Mouse (Mus musculus) yolk sac, embryonic 10.5 days (tissue): ENCODE measurements around the gene Arap2.

ENCODE experiments used
- DNase-seq: peaks from one replicate; pipeline ENCODE4 v3.0.0-alpha.2; 2017; ENCODE audit warnings: low spot score

Gene Arap2

GRCm38 (mm10) chr5:62636341-62636740 lies 129.6 kb downstream of the Arap2 start:
- no peak for DNase-seq

DNA sequence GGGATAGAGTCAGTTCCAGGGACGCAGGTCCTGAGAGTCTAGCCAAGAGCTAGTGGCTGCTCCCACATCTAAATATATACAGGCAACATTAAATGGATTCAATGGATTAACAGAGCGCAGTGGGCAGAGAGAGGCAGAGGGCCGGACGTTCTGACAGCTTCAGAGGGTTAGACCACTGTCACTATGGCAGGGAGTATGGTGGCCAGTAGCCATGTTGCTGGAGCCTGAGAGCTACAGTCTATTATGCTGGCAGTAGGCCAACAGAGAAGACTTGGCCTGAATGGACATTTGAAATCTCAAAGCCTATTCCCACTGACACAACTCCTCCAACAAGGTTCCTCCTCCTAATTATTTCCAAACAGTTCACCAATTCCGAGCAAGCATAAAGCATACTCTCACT lies 137.1 kb downstream of the Arap2 start:
- no peak for DNase-seq

GRCm38 (mm10) chr5:62622848-62623479 lies 143.0 kb downstream of the Arap2 start:
- DNase-seq = peak; percentile 10

DNA sequence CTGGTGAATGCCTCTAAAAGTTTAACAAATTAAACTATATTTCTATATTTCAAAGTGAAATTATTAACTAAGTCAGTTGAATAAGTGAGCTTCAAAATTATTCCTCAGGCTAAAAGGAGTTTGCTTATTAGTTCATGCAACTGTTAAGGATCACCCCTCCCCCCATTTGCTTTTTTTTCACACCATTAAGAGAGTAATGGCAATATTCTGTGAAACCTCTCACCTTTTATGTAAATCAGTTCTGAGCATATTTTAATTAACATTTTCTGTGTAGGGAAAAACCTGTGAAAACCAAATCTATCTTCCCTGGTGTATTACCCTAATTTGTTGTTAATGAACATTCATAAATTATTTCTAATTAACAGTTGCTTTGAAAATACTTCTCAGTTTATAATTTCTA lies 147.7 kb downstream of the Arap2 start:
- DNase-seq = no peak

DNA sequence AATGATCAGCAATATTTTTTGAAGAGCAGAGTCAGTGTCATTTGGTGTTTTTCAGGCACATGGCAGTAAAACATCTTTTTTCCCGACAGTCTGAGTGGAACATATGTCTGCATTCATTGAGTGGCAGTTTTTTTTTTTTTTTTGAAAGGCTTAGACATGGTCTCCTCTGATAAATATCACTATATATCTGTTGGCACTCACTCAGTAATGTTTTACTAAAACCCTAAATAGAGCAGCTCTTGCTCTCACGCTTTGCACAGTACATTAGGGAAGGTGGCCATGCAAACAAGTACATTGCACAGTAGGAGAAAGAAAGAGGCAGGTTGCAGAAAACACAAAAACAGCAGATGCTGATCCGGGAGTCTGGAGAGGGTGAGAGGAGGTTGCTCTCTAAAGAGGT lies 154.0 kb downstream of the Arap2 start:
- no peak for DNase-seq

GRCm38 (mm10) chr5:62587348-62587747 lies 178.6 kb downstream of the Arap2 start:
- DNase-seq = no peak

GRCm38 (mm10) chr5:62582643-62583042 lies 183.3 kb downstream of the Arap2 start:
- DNase-seq = no peak

DNA sequence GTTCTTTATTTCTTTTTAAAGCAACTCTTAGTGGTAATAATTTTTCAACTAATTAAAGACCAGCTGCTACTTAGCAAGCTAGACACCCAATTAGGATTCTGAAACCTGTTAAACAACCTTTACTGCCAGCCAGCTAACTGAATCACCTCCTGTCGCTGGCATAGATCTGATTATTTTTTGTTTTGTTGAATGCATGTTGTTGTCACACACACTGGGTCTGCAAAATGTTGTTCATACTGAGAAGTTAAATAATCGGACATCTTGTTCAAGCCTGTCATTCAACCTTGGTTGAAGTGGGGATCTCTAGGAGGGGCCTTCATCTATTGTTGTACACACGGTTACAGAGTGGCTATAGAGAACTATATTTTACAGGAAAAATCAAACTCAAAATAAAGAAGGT lies 184.3 kb downstream of the Arap2 start:
- no peak for DNase-seq

- no peak for DNase-seq
These were observed 191.6 kb downstream of the Arap2 start for GRCm38 (mm10) chr5:62574336-62574844.
